Mouse (Mus musculus) embryonic fibroblast, embryonic 13.5 days (primary cell): ENCODE results near the gene Nol12. TPM values are rescaled to one million over a fixed set of nuclear protein-coding genes. Genes with fewer than 3 reads are reported as not detected.

Experiments
- H3K27ac ChIP-seq: 2 replicates; pipeline ENCODE4 v1.5.1; 2012; ENCODE audit warnings: low read length, control low read depth, inconsistent platforms; ENCODE audit not compliant: insufficient read depth
- H3K4me1 ChIP-seq: 2 replicates; pipeline ENCODE4 v1.6.1; 2011; ENCODE audit warnings: low read length; ENCODE audit not compliant: control insufficient read depth, insufficient read depth
- H3K4me3 ChIP-seq: 2 replicates; pipeline ENCODE4 v1.5.1; 2011; ENCODE audit warnings: mild to moderate bottlenecking, control low read depth, low read length; ENCODE audit not compliant: insufficient read depth
- CTCF ChIP-seq: IDR thresholded peaks from 2 replicates; pipeline ENCODE4 v1.5.1; 2011; ENCODE audit warnings: mild to moderate bottlenecking, control low read depth, low read length, moderate library complexity, borderline replicate concordance; ENCODE audit not compliant: insufficient read depth
- POLR2A ChIP-seq: IDR thresholded peaks from 2 replicates; pipeline ENCODE4 v1.6.1; 2011; ENCODE audit warnings: low read depth, mild to moderate bottlenecking, control low read depth, low read length, moderate library complexity
- polyA plus RNA-seq: library from polyadenylated mRNA; stranded (reverse); fragments of >200 nt; gene quantifications from 2 replicates; pipeline ENCODE4 v1.2.4, GENCODE M21; 2011; ENCODE audit warnings: low read depth; ENCODE audit not compliant: missing spikeins, insufficient read length

Nol12 gene
- polyA plus RNA-seq, 1 experiment, result 46.6 TPM

GRCm38 (mm10) chr15:78973950-78974349 lies 39.2 kb downstream of the Nol12 start:
- Histone ChIP-seq H3K4me3 (no peak overlapping the region), H3K27ac (no peak overlapping the region), H3K4me1 (peaks cover 3% of the 10 kb centered on the region; the same call in 1 of the 2 replicates)
- peak; percentile 33; the same call in 1 of the 2 replicates for TF ChIP-seq CTCF
- no peak for TF ChIP-seq POLR2A

GRCm38 (mm10) chr15:78977676-78978159 lies 43.0 kb downstream of the Nol12 start:
- Histone ChIP-seq H3K27ac (no peak overlapping the region), H3K4me3 (no peak overlapping the region), H3K4me1 (peaks cover 3% of the 10 kb centered on the region; the same call in 1 of the 2 replicates)
- TF ChIP-seq POLR2A, result no peak
- no peak for TF ChIP-seq CTCF

- no peak for TF ChIP-seq CTCF
- no peak for TF ChIP-seq POLR2A
- Histone ChIP-seq H3K4me1 (peaks cover 3% of the 10 kb centered on the region; the same call in 1 of the 2 replicates), H3K27ac (no peak overlapping the region), H3K4me3 (no peak overlapping the region)
These were observed 44.1 kb downstream of the Nol12 start for GRCm38 (mm10) chr15:78978875-78979274.

- peaks cover 6% of the 10 kb centered on the region; the same call in 1 of the 2 replicates for H3K4me1 ChIP-seq
- no peak overlapping the region for H3K27ac ChIP-seq
- H3K4me3 ChIP-seq, result no peak overlapping the region
- TF ChIP-seq POLR2A, result no peak
- TF ChIP-seq CTCF, result no peak
These were observed 45.4 kb downstream of the Nol12 start for GRCm38 (mm10) chr15:78980084-78980483.

GRCm38 (mm10) chr15:78982658-78983435 lies 48.1 kb downstream of the Nol12 start:
- TF ChIP-seq POLR2A (peak; percentile 84), CTCF (no peak)

GRCm38 (mm10) chr15:78983436-78984285 lies 48.9 kb downstream of the Nol12 start:
- peak overlapping the region; percentile 82 for H3K4me3 ChIP-seq
- TF ChIP-seq POLR2A, result peak; percentile 56
- TF ChIP-seq CTCF, result no peak
- H3K27ac ChIP-seq, result peak overlapping the region; percentile 67
- peaks cover 12% of the 10 kb centered on the region; the same call in 1 of the 2 replicates for H3K4me1 ChIP-seq

More at GRCm38 (mm10) chr15:78982658-78983435, 48.1 kb downstream of the Nol12 start:
- H3K4me3 ChIP-seq, result peak overlapping the region; percentile 82
- H3K4me1 ChIP-seq, result peaks cover 10% of the 10 kb centered on the region; the same call in 1 of the 2 replicates
- peak overlapping the region; percentile 67 for H3K27ac ChIP-seq

GRCm38 (mm10) chr15:78984286-78984778 lies 49.6 kb downstream of the Nol12 start:
- peak overlapping the region; percentile 82 for H3K4me3 ChIP-seq
- peaks cover 10% of the 10 kb centered on the region; the same call in 1 of the 2 replicates for H3K4me1 ChIP-seq
- TF ChIP-seq POLR2A (no peak), CTCF (no peak)
- 0 out of 2 replicates have a peak overlapping the region, but pooled peaks have one; percentile 2 for H3K27ac ChIP-seq

- Histone ChIP-seq H3K27ac (no peak overlapping the region), H3K4me3 (no peak overlapping the region), H3K4me1 (peaks cover 10% of the 10 kb centered on the region; the same call in 1 of the 2 replicates)
- no peak for TF ChIP-seq CTCF
- no peak for TF ChIP-seq POLR2A
These were observed 51.9 kb downstream of the Nol12 start for GRCm38 (mm10) chr15:78986536-78987220.
